Mouse (Mus musculus): ENCODE data around the gene Tmem101.

DNA sequence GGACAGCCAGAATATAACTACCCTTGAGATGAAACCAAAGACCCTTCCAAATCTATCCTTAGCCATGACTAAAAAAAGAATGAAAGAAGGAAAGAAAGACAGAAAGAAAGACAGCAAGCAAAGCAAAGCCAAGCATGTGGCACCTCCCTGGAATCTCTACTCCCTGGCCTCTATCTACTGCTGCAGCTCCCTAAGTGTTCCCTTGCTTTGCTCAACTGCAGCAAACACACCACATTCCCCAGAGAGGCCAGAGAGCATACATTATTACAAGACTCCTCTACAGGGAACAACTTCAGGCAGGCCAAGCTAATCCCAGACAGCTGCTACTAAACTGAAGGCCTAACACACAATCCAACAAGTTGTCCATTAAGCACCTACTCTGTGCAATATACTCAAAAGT lies 23.6 kb upstream of the Tmem101 start:
- TF ChIP-seq CTCF (IDR thresholded peaks at IDR 0.05; ENCODE audit: low read depth, low read length), result no peak
- TF ChIP-seq POLR2A (IDR thresholded peaks at IDR 0.05; ENCODE audit: extremely low read depth, insufficient read depth, low read length), result no peak

All from liver, adult 2 months (tissue).